Mouse (Mus musculus): ENCODE measurements around the gene Dmrta2. TPM values are rescaled to one million over a fixed set of nuclear protein-coding genes. Genes with fewer than 3 reads are reported as not detected.

Gene Dmrta2
- polyA plus RNA-seq, 1 experiment from 2014 or later, result 0.05 TPM

- ATAC-seq (ENCODE audit: insufficient read depth) (peak; percentile 19; the same call in 1 of the 2 replicates), DNase-seq (peak; percentile 82)
- H3K4me3 ChIP-seq (ENCODE audit: low read depth, low read length), result no peak overlapping the region
- no peaks in the 10 kb centered on the region for H3K9me3 ChIP-seq (ENCODE audit: low read depth, low read length)
- no peak overlapping the region for H3K9ac ChIP-seq
- H3K4me2 ChIP-seq, result no peak overlapping the region
- no peaks in the 10 kb centered on the region for H3K4me1 ChIP-seq (ENCODE audit: insufficient read depth)
- no peaks in the 10 kb centered on the region for H3K36me3 ChIP-seq (ENCODE audit: insufficient read depth)
- no peak overlapping the region for H3K27ac ChIP-seq (ENCODE audit: low read depth)
- 55% methylated on average over 6 of the region's 6 CpGs for WGBS
- peak; percentile 82 for TF ChIP-seq CTCF (IDR thresholded peaks at IDR 0.05; ENCODE audit: low read depth)
- no peaks in the 10 kb centered on the region for H3K27me3 ChIP-seq (ENCODE audit: insufficient read depth, low read length)
Observed at GRCm38 (mm10) chr4:110028461-110029188, 50.8 kb downstream of the Dmrta2 start.

- DNase-seq (no peak), ATAC-seq (ENCODE audit: insufficient read depth) (no peak)
- no peaks in the 10 kb centered on the region for H3K9me3 ChIP-seq (ENCODE audit: low read depth, low read length)
- no peak overlapping the region for H3K4me3 ChIP-seq (ENCODE audit: low read depth, low read length)
- no peak overlapping the region for H3K9ac ChIP-seq
- no peak overlapping the region for H3K27ac ChIP-seq (ENCODE audit: low read depth)
- no peak for TF ChIP-seq CTCF (IDR thresholded peaks at IDR 0.05; ENCODE audit: low read depth)
- no peak overlapping the region for H3K4me2 ChIP-seq
- no peaks in the 10 kb centered on the region for H3K4me1 ChIP-seq (ENCODE audit: insufficient read depth)
- H3K27me3 ChIP-seq (ENCODE audit: insufficient read depth, low read length), result no peaks in the 10 kb centered on the region
- no peaks in the 10 kb centered on the region for H3K36me3 ChIP-seq (ENCODE audit: insufficient read depth)
- 68% methylated on average over 1 of the region's 1 CpGs for WGBS
Observed at GRCm38 (mm10) chr4:110029446-110029845, 51.6 kb downstream of the Dmrta2 start.
